22 mouse cellular contexts compared by ENCODE assay signal in genomic region chr14:108405113-108405512, GRCm38 (mm10).
A peak's percentile ranks its signal among the peaks of the same experiment; 100 is the strongest.
DNase-seq lines count a peak whose midpoint lies in the region; ATAC-seq lines count a peak whose summit lies in the region.
"Had no signal": no experiment of that assay in that cellular context is flagged by ENCODE, and none has a peak within 500 bp of the region (broad histone marks: within the 10 kb centered on the region; RNA-seq: fewer than 3 reads in every experiment).

No protein-coding gene starts in this region.

- H3K4me2 ChIP-seq in midbrain, embryonic 12.5 days (replicated peaks), result no peak overlapping the region
- H3K4me2 ChIP-seq in midbrain, embryonic 15.5 days, result no peak overlapping the region
- no peak overlapping the region for H3K4me2 ChIP-seq in hindbrain, embryonic 16.5 days (ENCODE audit: low read length)
- H3K4me2 ChIP-seq: embryonic facial prominence, embryonic 15.5 days; heart, embryonic 13.5 days had no signal

- no peaks in the 10 kb centered on the region for H3K9me3 ChIP-seq in midbrain, embryonic 12.5 days
- no peaks in the 10 kb centered on the region for H3K9me3 ChIP-seq in midbrain, embryonic 15.5 days
- no peaks in the 10 kb centered on the region for H3K9me3 ChIP-seq in hindbrain, embryonic 16.5 days (ENCODE audit: control insufficient read depth, low read length)
- H3K9me3 ChIP-seq: embryonic facial prominence, embryonic 15.5 days; heart, embryonic 13.5 days had no signal

- no peak overlapping the region for H3K9ac ChIP-seq in midbrain, embryonic 12.5 days (replicated peaks)
- H3K9ac ChIP-seq in midbrain, embryonic 15.5 days, result no peak overlapping the region
- H3K9ac ChIP-seq in hindbrain, embryonic 16.5 days (ENCODE audit: low read depth, low read length), result no peak overlapping the region
- H3K9ac ChIP-seq: embryonic facial prominence, embryonic 15.5 days; heart, embryonic 13.5 days had no signal

- peak; percentile 11 to 19 for DNase-seq in cerebellum, postnatal 10 days
- DNase-seq in retina, embryonic 14.5 days (ENCODE audit: low spot score), result peak; percentile 9
- DNase-seq in adrenal gland, adult (ENCODE audit: inconsistent age in 2 of 2, low spot score in 1 of 2), result no peak
- no peak for DNase-seq in thymus, postnatal 10 days (ENCODE audit: low spot score in 2 of 2)
- DNase-seq: adrenal gland, postnatal 10 days; cerebellum, adult 11 months; cerebellum, postnatal 25 days; kidney, adult 2 months; kidney, postnatal 14 days; liver; lung, postnatal 14 days; right cerebral cortex, postnatal 14 days; spleen, adult 18-20 months had no signal

- H3K27ac ChIP-seq in midbrain, embryonic 12.5 days (replicated peaks), result no peak overlapping the region
- no peak overlapping the region for H3K27ac ChIP-seq in midbrain, embryonic 15.5 days
- no peak overlapping the region for H3K27ac ChIP-seq in hindbrain, embryonic 16.5 days (ENCODE audit: low read depth, low read length)
- H3K27ac ChIP-seq: embryonic facial prominence, embryonic 15.5 days; heart, embryonic 13.5 days; layer of hippocampus, adult 2 months had no signal

- no peaks in the 10 kb centered on the region for H3K36me3 ChIP-seq in midbrain, embryonic 12.5 days
- H3K36me3 ChIP-seq in midbrain, embryonic 15.5 days (replicated peaks), result no peaks in the 10 kb centered on the region
- H3K36me3 ChIP-seq in hindbrain, embryonic 16.5 days (ENCODE audit: control insufficient read depth, insufficient read depth, low read length), result no peaks in the 10 kb centered on the region
- H3K36me3 ChIP-seq: embryonic facial prominence, embryonic 15.5 days; heart, embryonic 13.5 days had no signal

- H3K4me1 ChIP-seq in midbrain, embryonic 12.5 days, result no peaks in the 10 kb centered on the region
- H3K4me1 ChIP-seq in midbrain, embryonic 15.5 days, result no peaks in the 10 kb centered on the region
- H3K4me1 ChIP-seq in hindbrain, embryonic 16.5 days (ENCODE audit: control insufficient read depth, insufficient read depth, low read depth, low read length), result no peaks in the 10 kb centered on the region
- H3K4me1 ChIP-seq: embryonic facial prominence, embryonic 15.5 days; heart, embryonic 13.5 days had no signal

- 47% methylated on average over 2 of the region's 2 CpGs for WGBS in midbrain, embryonic 12.5 days
- 42% methylated on average over 2 of the region's 2 CpGs for WGBS in midbrain, embryonic 15.5 days
- WGBS in hindbrain, embryonic 16.5 days, result 36% methylated on average over 2 of the region's 2 CpGs

- no peaks in the 10 kb centered on the region for H3K27me3 ChIP-seq in midbrain, embryonic 12.5 days
- no peaks in the 10 kb centered on the region for H3K27me3 ChIP-seq in midbrain, embryonic 15.5 days (replicated peaks)
- no peaks in the 10 kb centered on the region for H3K27me3 ChIP-seq in hindbrain, embryonic 16.5 days (replicated peaks; ENCODE audit: control insufficient read depth, insufficient read depth, low read length)
- H3K27me3 ChIP-seq: embryonic facial prominence, embryonic 15.5 days; heart, embryonic 13.5 days; Patski had no signal

- H3K4me3 ChIP-seq in midbrain, embryonic 12.5 days, result no peak overlapping the region
- H3K4me3 ChIP-seq in midbrain, embryonic 15.5 days, result no peak overlapping the region
- no peak overlapping the region for H3K4me3 ChIP-seq in hindbrain, embryonic 16.5 days (ENCODE audit: low read length)
- H3K4me3 ChIP-seq: embryonic facial prominence, embryonic 15.5 days; heart, embryonic 13.5 days; layer of hippocampus, adult 2 months had no signal

- ATAC-seq in cerebellum, adult (ENCODE audit: insufficient number of reproducible peaks, low FRiP score, low TSS enrichment), result no peak
- ATAC-seq in midbrain, embryonic 12.5 days (ENCODE audit: low FRiP score, low read depth), result peak; percentile 71
- no peak for ATAC-seq in midbrain, embryonic 15.5 days (replicated peaks)
- peak; percentile 70 for ATAC-seq in hindbrain, embryonic 16.5 days
- ATAC-seq: inflammation-experienced regulatory T-cells, adult 6 months; Patski had no signal

Comparison
In these comparisons a context has a peak if more than half of its experiments do, and no peak if none do; other contexts are left out.
1. ATAC-seq: peak in midbrain, embryonic 12.5 days (single experiment) and hindbrain, embryonic 16.5 days (single experiment); none in cerebellum, adult (single experiment) and midbrain, embryonic 15.5 days (single experiment).
2. DNase-seq: peak in cerebellum, postnatal 10 days (2 of 2) and retina, embryonic 14.5 days (single experiment); none in adrenal gland, adult (0 of 2) and thymus, postnatal 10 days (0 of 2).